25 mouse cellular contexts compared by ENCODE assay signal in genomic region chr3:106265854-106266253, GRCm38 (mm10). TPM values are rescaled to one million over a fixed set of nuclear protein-coding genes. Genes with fewer than 3 reads are reported as not detected.
DNase-seq lines count a peak whose midpoint lies in the region; ATAC-seq lines count a peak whose summit lies in the region.
"Had no signal": no experiment of that assay in that cellular context is flagged by ENCODE, and none has a peak within 500 bp of the region (broad histone marks: within the 10 kb centered on the region; RNA-seq: fewer than 3 reads in every experiment).

No protein-coding gene starts in this region.

- H3K27me3 ChIP-seq in heart, embryonic 12.5 days (replicated peaks): no peaks in the 10 kb centered on the region
- no peaks in the 10 kb centered on the region for H3K27me3 ChIP-seq in heart, embryonic 11.5 days (ENCODE audit: control insufficient read depth, insufficient read depth, low read length)
- H3K27me3 ChIP-seq in limb, embryonic 11.5 days (ENCODE audit: control insufficient read depth, insufficient read depth, low read length): no peaks in the 10 kb centered on the region
- H3K27me3 ChIP-seq in limb, embryonic 10.5 days (ENCODE audit: low read depth, poor library complexity, severe bottlenecking): no peaks in the 10 kb centered on the region
- H3K27me3 ChIP-seq in midbrain, embryonic 14.5 days (ENCODE audit: control insufficient read depth, insufficient read depth, low read length): no peaks in the 10 kb centered on the region
- H3K27me3 ChIP-seq in midbrain, embryonic 10.5 days (ENCODE audit: low read depth, poor library complexity, severe bottlenecking): no peaks in the 10 kb centered on the region
- H3K27me3 ChIP-seq: embryonic facial prominence, embryonic 12.5 days; embryonic facial prominence, embryonic 15.5 days; forebrain, embryonic 12.5 days had no signal

- no peak overlapping the region for H3K9ac ChIP-seq in heart, embryonic 12.5 days
- H3K9ac ChIP-seq in heart, embryonic 11.5 days (ENCODE audit: low read depth, low read length): no peak overlapping the region
- H3K9ac ChIP-seq in limb, embryonic 11.5 days (ENCODE audit: low read length): no peak overlapping the region
- H3K9ac ChIP-seq in midbrain, embryonic 14.5 days (replicated peaks; ENCODE audit: low read length): no peak overlapping the region
- H3K9ac ChIP-seq: embryonic facial prominence, embryonic 12.5 days; embryonic facial prominence, embryonic 15.5 days; forebrain, embryonic 12.5 days had no signal

- no peak overlapping the region for H3K4me3 ChIP-seq in heart, embryonic 12.5 days
- H3K4me3 ChIP-seq in heart, embryonic 11.5 days (ENCODE audit: low read depth, low read length): no peak overlapping the region
- H3K4me3 ChIP-seq in limb, embryonic 11.5 days (ENCODE audit: low read depth, low read length): no peak overlapping the region
- H3K4me3 ChIP-seq in limb, embryonic 10.5 days: no peak overlapping the region
- no peak overlapping the region for H3K4me3 ChIP-seq in midbrain, embryonic 14.5 days (replicated peaks; ENCODE audit: low read depth, low read length)
- no peak overlapping the region for H3K4me3 ChIP-seq in midbrain, embryonic 10.5 days
- H3K4me3 ChIP-seq: embryonic facial prominence, embryonic 12.5 days; embryonic facial prominence, embryonic 15.5 days; erythroblast, embryonic 14.5 days; forebrain, embryonic 10.5 days; forebrain, embryonic 12.5 days had no signal

- no peak for DNase-seq in limb, embryonic 11.5 days (ENCODE audit: low spot score)
- DNase-seq in limb, embryonic 10.5 days (ENCODE audit: low spot score): no peak
- DNase-seq in midbrain, embryonic 14.5 days: no peak
- DNase-seq in midbrain, embryonic 10.5 days (ENCODE audit: low spot score): no peak
- DNase-seq: adrenal gland, adult 2 months; adrenal gland, postnatal 10 days; adrenal gland, postnatal 25 days; cerebellum, adult 11 months; cerebellum, adult 18-20 months; cerebellum, adult 8-10 months; cerebellum, adult 9-11 months; cerebellum, postnatal 14 days; cerebellum, postnatal 36 days; embryo, embryonic 11 days had no signal

- peaks cover 6% of the 10 kb centered on the region; the same call in 1 of the 2 replicates for H3K9me3 ChIP-seq in heart, embryonic 12.5 days (replicated peaks)
- H3K9me3 ChIP-seq in heart, embryonic 11.5 days (replicated peaks; ENCODE audit: control insufficient read depth, low read length): peaks cover 4% of the 10 kb centered on the region
- H3K9me3 ChIP-seq in limb, embryonic 11.5 days (ENCODE audit: control insufficient read depth, low read length): no peaks in the 10 kb centered on the region
- H3K9me3 ChIP-seq in limb, embryonic 10.5 days (replicated peaks): no peaks in the 10 kb centered on the region
- no peaks in the 10 kb centered on the region for H3K9me3 ChIP-seq in midbrain, embryonic 14.5 days (ENCODE audit: control insufficient read depth, low read length)
- 0 out of 2 replicates have a peak, but pooled peaks cover 14% of the 10 kb centered on the region for H3K9me3 ChIP-seq in midbrain, embryonic 10.5 days (replicated peaks)
- H3K9me3 ChIP-seq: embryonic facial prominence, embryonic 12.5 days; forebrain, embryonic 10.5 days; forebrain, embryonic 12.5 days had no signal

- H3K36me3 ChIP-seq in heart, embryonic 12.5 days: no peaks in the 10 kb centered on the region
- H3K36me3 ChIP-seq in heart, embryonic 11.5 days (ENCODE audit: control insufficient read depth, insufficient read depth, low read length): no peaks in the 10 kb centered on the region
- H3K36me3 ChIP-seq in limb, embryonic 11.5 days (ENCODE audit: control insufficient read depth, insufficient read depth, low read length): no peaks in the 10 kb centered on the region
- H3K36me3 ChIP-seq in limb, embryonic 10.5 days: no peaks in the 10 kb centered on the region
- no peaks in the 10 kb centered on the region for H3K36me3 ChIP-seq in midbrain, embryonic 14.5 days (ENCODE audit: control insufficient read depth, insufficient read depth, low read length)
- no peaks in the 10 kb centered on the region for H3K36me3 ChIP-seq in midbrain, embryonic 10.5 days
- H3K36me3 ChIP-seq: embryonic facial prominence, embryonic 12.5 days; embryonic facial prominence, embryonic 15.5 days; forebrain, embryonic 10.5 days; forebrain, embryonic 12.5 days had no signal

- no peak overlapping the region for H3K4me2 ChIP-seq in heart, embryonic 12.5 days
- no peak overlapping the region for H3K4me2 ChIP-seq in heart, embryonic 11.5 days
- no peak overlapping the region for H3K4me2 ChIP-seq in limb, embryonic 11.5 days (ENCODE audit: low read depth, severe bottlenecking)
- H3K4me2 ChIP-seq in midbrain, embryonic 14.5 days (ENCODE audit: low read length): no peak overlapping the region
- H3K4me2 ChIP-seq: embryonic facial prominence, embryonic 12.5 days; embryonic facial prominence, embryonic 15.5 days; forebrain, embryonic 12.5 days had no signal

- no peak overlapping the region for H3K27ac ChIP-seq in heart, embryonic 12.5 days (ENCODE audit: poor library complexity, severe bottlenecking)
- no peak overlapping the region for H3K27ac ChIP-seq in heart, embryonic 11.5 days (ENCODE audit: low read depth, low read length)
- H3K27ac ChIP-seq in limb, embryonic 11.5 days (replicated peaks; ENCODE audit: low read depth, low read length): no peak overlapping the region
- H3K27ac ChIP-seq in limb, embryonic 10.5 days: no peak overlapping the region
- H3K27ac ChIP-seq in midbrain, embryonic 14.5 days (replicated peaks; ENCODE audit: low read depth, low read length): no peak overlapping the region
- no peak overlapping the region for H3K27ac ChIP-seq in midbrain, embryonic 10.5 days (replicated peaks)
- H3K27ac ChIP-seq: embryonic facial prominence, embryonic 12.5 days; embryonic facial prominence, embryonic 15.5 days; forebrain, embryonic 10.5 days; forebrain, embryonic 12.5 days had no signal

- WGBS in heart, embryonic 12.5 days: 63% methylated on average over 2 of the region's 2 CpGs
- WGBS in heart, embryonic 11.5 days (ENCODE audit: insufficient replicate concordance): 66% methylated on average over 2 of the region's 2 CpGs
- 78% methylated on average over 2 of the region's 2 CpGs for WGBS in limb, embryonic 11.5 days
- 84% methylated on average over 2 of the region's 2 CpGs for WGBS in limb, embryonic 10.5 days
- WGBS in midbrain, embryonic 14.5 days: 87% methylated on average over 2 of the region's 2 CpGs
- WGBS in midbrain, embryonic 10.5 days: 82% methylated on average over 2 of the region's 2 CpGs

- ATAC-seq in heart, embryonic 12.5 days (ENCODE audit: insufficient number of reproducible peaks, low FRiP score): 0 out of 2 replicates have a peak, but pooled peaks have one; percentile 15
- no peak; the same call in 1 of the 2 replicates for ATAC-seq in heart, embryonic 11.5 days (replicated peaks; ENCODE audit: insufficient number of reproducible peaks, low FRiP score, low TSS enrichment)
- ATAC-seq in limb, embryonic 11.5 days (ENCODE audit: insufficient number of reproducible peaks, low FRiP score, low TSS enrichment, low read depth): peak; percentile 44; the same call in 1 of the 2 replicates
- peak; percentile 46; the same call in 1 of the 2 replicates for ATAC-seq in midbrain, embryonic 14.5 days (ENCODE audit: low FRiP score, low TSS enrichment)
- ATAC-seq: forebrain, embryonic 14.5 days; forebrain, embryonic 16.5 days had no signal

- H3K4me1 ChIP-seq in heart, embryonic 12.5 days (replicated peaks): no peaks in the 10 kb centered on the region
- H3K4me1 ChIP-seq in heart, embryonic 11.5 days (ENCODE audit: control insufficient read depth, insufficient read depth, low read length): no peaks in the 10 kb centered on the region
- H3K4me1 ChIP-seq in limb, embryonic 11.5 days (ENCODE audit: control insufficient read depth, insufficient read depth, low read length): no peaks in the 10 kb centered on the region
- H3K4me1 ChIP-seq in limb, embryonic 10.5 days: no peaks in the 10 kb centered on the region
- H3K4me1 ChIP-seq in midbrain, embryonic 14.5 days (ENCODE audit: control insufficient read depth, insufficient read depth, low read length): no peaks in the 10 kb centered on the region
- no peaks in the 10 kb centered on the region for H3K4me1 ChIP-seq in midbrain, embryonic 10.5 days
- H3K4me1 ChIP-seq: embryonic facial prominence, embryonic 12.5 days; embryonic facial prominence, embryonic 15.5 days; forebrain, embryonic 10.5 days; forebrain, embryonic 12.5 days had no signal

RNA-seq across cellular contexts. Expression of gene Chil4, which starts 46.5 kb away (rescaled TPM):
- not detected in 2 replicates for polyA plus RNA-seq in heart, embryonic 12.5 days (2016; fragmentation: Nextera tagmentation; extraction: Ambion mirVana)
- polyA plus RNA-seq in heart, embryonic 11.5 days (2014; fragmentation: Nextera tagmentation; extraction: Ambion mirVana): not detected in 2 replicates
- polyA plus RNA-seq in limb, embryonic 11.5 days (2014; fragmentation: Nextera tagmentation; extraction: Ambion mirVana): not detected in 2 replicates
- polyA plus RNA-seq in limb, embryonic 10.5 days (2016; fragmentation: Nextera tagmentation; extraction: Ambion mirVana): not detected in 2 replicates
- polyA plus RNA-seq in midbrain, embryonic 14.5 days (2014; fragmentation: Nextera tagmentation; extraction: Ambion mirVana): not detected in 2 replicates
- not detected in 2 replicates for polyA plus RNA-seq in midbrain, embryonic 10.5 days (2016; fragmentation: Nextera tagmentation; extraction: Ambion mirVana)
- polyA plus RNA-seq: adrenal gland, adult 2 months; brain, embryonic 14.5 days; C2C12; embryonic facial prominence, embryonic 12.5 days; erythroblast, embryonic 14.5 days; forebrain, embryonic 10.5 days; forebrain, embryonic 12.5 days; forebrain, embryonic 14.5 days; forebrain, embryonic 16.5 days had no signal
